Mouse (Mus musculus): ENCODE data around the gene Srf.

- TF ChIP-seq POLR2A (IDR thresholded peaks at IDR 0.05; ENCODE audit: insufficient read length, low read depth) (no peak), POLR2AphosphoS2 (IDR thresholded peaks at IDR 0.05; ENCODE audit: insufficient read length, low read depth) (no peak), TCF3 (IDR thresholded peaks at IDR 0.05; ENCODE audit: insufficient read length, low read depth) (no peak), TCF12 (IDR thresholded peaks at IDR 0.05; ENCODE audit: insufficient read depth, poor library complexity, severe bottlenecking) (no peak), MAX (IDR thresholded peaks at IDR 0.05; ENCODE audit: low read depth) (no peak), MYOG (IDR thresholded peaks at IDR 0.05; ENCODE audit: control insufficient read depth in 1 of 3, insufficient read depth in 1 of 3, insufficient read length in 2 of 3, low read depth in 2 of 3) (no peak), CEBPB (IDR thresholded peaks at IDR 0.05; ENCODE audit: insufficient read depth, poor library complexity, severe bottlenecking) (no peak), MYOD1 (IDR thresholded peaks at IDR 0.05; ENCODE audit: control insufficient read depth in 1 of 3, insufficient read length in 2 of 3, low read depth in 2 of 3) (no peak), E2F4 (IDR thresholded peaks at IDR 0.05; ENCODE audit: insufficient read depth) (no peak)
These were observed 47.3 kb upstream of the Srf start for GRCm38 (mm10) chr17:46603229-46603628.
